Mouse (Mus musculus) urinary bladder, adult 2 months (tissue): ENCODE data around the gene Slc25a27. TPM values are rescaled to one million over a fixed set of nuclear protein-coding genes. Genes with fewer than 3 reads are reported as not detected.

Experiments used
- DNase-seq: peaks from one replicate; pipeline ENCODE4 v3.0.0; 2022; ENCODE audit warnings: low spot score
- polyA plus RNA-seq: library from polyadenylated mRNA; depleted of rRNA; stranded (reverse); fragments of >200 nt; gene quantifications from 2 replicates; pipeline ENCODE4 v1.2.3, GENCODE M21; 2012; rRNA removed

Gene Slc25a27
- 11.2 and 12.3 TPM in 2 replicates for polyA plus RNA-seq

- DNase-seq, result peak; percentile 78
Observed at GRCm38 (mm10) chr17:43666576-43667289, at the start of gene Slc25a27. Gene Slc25a27 (minus strand): TSS chr17:43667214.

DNA sequence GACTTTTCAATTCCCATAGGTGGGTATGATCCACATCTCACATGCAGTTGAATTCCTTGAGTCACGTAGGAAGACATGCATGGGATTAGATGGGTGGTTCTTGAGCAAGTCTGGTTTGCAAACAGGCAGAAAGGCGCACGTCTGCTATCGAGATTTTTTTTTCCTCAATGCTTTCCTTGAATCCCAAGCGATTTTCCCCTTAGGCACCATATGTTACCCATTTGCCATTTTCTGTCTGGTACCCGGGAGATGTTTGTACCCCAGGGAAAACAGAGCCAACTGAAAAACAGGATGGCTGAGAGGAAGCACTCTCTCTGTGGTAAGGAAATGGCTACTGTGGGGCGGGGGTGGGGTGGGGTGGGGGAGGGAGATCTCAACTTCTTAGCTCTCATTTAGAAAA is 49.6 kb upstream of the Slc25a27 start:
- DNase-seq, result no peak

- no peak for DNase-seq
Observed at GRCm38 (mm10) chr17:43714191-43714590, 47.2 kb upstream of the Slc25a27 start.

DNA sequence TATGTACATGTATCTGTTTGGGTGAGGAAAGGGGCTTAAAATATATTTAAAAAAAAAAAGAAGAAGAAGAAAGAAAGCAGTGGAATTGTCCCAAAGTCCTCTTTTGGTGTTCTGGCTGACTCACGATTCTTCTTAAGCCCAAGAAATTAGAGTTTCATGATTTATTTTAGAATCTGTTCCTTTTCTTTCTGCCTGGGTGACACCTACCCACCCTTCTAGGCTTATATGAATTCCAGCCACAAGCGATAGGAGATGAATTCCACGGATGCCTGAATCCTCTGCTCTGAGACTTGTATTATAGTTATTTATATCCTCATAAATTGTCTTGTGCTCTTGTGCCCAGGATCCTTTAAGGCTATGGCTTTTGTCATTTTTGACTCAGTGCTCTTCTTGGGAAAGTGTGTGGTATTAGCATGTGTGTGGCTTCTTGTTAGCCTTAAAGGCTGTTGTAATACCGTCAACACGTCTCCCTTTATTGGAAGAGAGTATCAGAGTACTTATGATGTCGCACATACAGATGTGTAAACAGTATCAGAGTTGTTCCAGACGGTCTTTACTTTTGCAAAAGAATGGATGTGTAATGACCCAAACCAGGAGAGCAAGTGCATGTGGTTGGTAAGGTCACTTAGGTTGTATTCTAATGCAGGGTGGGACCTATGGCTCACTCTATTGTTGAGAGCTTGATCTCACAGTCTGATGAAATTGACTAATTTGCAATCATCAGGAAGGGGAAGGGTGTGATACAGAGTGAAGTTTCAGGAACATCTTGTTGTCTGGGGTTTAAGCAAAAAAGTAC is 44.7 kb upstream of the Slc25a27 start:
- DNase-seq, result no peak

- DNase-seq, result no peak
Observed at GRCm38 (mm10) chr17:43707254-43707653, 40.2 kb upstream of the Slc25a27 start.

DNA sequence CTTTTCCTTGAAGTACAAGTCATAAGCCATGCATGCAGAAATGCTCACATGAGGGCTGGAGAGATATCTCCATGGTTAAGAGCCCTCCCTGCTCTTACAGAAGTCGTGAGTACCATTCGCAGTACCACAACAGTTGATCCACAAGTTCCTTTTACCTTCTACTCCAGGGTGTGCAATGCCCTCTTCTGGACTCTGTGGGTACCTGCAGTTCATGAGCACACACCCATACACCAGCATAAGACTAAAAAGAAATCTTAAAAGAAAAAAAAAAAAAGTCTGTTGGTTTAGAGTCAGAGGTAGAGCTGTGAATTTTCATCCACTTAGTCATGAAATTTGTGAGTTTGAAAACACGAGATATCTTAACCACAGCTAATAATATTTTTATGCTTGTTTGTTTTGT is 39.7 kb upstream of the Slc25a27 start:
- DNase-seq, result no peak

DNA sequence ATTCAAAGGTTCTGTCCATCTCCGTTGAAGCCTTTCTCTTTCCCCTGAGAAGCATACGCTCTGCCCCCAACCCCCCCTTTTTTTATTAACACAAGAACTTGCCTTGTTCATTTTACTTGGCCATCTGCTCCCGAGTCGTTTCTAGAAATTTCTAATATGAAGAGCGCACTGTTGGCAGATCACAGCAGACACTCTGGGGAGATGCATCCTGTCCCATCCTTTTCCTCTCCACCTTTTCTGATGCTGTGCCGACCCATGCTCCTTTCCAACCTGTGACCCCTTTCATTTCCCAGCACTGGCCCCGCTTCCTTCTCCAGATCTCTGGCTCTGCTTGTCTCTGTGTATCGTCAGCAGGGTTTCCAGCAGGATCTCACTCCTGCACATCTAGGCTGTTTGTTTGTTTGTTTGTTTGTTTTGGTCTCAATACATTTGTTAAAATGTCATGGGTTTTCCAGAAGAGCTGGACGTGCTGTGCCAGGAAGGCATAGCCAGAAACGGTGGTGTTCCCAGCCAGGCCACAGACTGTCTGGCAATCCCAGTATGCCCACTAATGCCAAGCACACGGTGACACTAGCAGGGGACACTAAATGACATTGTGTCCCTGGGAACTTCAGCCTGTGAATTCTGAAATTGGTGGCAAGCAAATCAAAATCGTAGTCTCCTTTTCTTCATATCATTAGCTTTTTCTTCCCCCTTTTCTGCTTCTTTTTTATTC is 37.4 kb upstream of the Slc25a27 start:
- DNase-seq, result no peak

- DNase-seq, result no peak
Observed at GRCm38 (mm10) chr17:43701060-43701459, 34.0 kb upstream of the Slc25a27 start.

DNA sequence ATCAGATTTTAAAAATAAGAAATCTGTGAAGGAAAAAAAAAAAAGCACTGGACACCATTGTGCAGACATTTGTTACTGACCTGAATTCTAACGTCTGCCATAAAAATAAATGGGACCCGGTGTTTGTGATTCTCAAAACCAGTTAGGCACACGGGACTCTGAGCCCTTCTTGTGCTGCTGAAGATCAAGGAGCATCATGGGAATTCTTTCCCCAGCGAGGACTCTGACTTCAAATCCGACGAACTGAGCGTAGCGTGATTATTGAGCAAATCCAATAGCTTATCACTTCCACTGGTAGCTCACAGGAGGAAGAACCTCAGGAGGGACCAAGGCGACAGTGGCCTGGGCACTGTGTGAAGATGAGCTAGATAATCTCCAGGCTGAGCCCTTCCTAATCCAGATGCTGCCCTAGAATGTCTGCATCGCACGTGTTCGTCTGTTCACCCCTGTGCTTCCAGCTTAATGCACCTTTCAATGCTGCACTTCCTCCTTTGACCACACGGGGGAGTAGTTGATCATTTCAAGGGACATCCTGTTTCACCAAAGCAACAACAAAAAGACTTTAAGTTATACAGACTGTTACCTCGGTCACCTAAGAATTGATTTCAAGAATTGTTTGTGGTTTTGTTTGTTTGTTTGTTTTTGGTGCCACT is 32.1 kb upstream of the Slc25a27 start:
- peak; percentile 30 for DNase-seq

- no peak for DNase-seq
Observed at GRCm38 (mm10) chr17:43689591-43689990, 22.6 kb upstream of the Slc25a27 start.

DNA sequence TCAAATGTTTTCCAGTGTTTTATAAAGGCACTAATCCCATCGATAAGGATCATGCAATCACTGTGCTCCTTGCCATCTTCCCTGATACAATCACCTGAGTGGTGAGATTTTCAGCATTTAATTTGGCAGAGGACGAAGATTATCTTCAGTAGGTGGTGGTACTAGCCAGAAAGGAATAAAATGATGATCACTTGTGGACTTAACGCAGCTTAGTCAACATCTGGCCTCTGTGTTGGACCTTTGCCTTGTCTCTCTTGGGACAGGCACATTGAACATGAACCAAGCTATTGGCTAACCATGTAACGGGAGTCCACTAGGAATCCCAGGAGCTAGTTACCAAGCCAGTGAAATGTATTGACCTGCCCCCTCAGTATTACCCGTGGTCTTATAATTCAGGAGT is 17.6 kb upstream of the Slc25a27 start:
- DNase-seq, result no peak

DNA sequence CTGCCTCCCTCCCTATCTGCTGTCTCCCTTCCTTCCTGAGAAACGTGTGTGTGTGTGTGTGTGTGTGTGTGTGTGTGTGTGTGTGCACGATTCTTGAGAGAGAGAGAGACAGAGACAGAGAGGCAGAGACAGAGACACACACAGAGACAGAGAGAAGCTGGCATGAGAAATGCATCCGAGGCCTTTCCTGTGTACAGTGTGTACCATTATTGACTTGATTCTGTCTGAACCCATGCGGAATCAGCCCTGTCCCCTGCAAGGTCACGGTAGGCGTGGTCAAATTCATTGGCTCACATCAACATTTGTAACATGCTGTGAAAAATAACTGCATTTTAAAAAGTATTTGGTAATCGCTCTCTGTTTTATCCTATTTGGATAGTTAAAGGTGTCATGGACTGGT is 17.1 kb upstream of the Slc25a27 start:
- DNase-seq, result no peak

DNA sequence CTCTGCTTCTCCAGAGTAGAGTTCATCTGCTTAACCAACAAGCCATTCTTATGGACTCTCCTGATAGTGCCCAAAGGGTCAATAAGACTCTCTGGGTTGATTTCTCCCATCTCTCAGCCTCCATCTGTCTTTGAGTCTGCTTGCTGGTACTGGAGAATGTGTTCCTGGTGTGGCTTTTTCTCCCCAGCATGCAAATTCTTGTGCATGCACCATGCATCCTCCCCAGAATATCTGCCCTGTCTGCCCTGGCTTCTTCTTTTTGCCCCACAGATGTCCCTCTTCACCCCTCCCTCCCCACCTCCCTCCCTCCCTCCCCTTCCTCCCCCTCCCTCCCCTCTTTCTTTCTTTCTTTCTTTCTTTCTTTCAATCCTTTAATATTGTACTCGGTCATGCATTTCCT is 10.3 kb upstream of the Slc25a27 start:
- DNase-seq, result no peak

GRCm38 (mm10) chr17:43676241-43676640 is 9.2 kb upstream of the Slc25a27 start:
- no peak for DNase-seq

GRCm38 (mm10) chr17:43675228-43675627 is 8.2 kb upstream of the Slc25a27 start:
- DNase-seq, result no peak

DNA sequence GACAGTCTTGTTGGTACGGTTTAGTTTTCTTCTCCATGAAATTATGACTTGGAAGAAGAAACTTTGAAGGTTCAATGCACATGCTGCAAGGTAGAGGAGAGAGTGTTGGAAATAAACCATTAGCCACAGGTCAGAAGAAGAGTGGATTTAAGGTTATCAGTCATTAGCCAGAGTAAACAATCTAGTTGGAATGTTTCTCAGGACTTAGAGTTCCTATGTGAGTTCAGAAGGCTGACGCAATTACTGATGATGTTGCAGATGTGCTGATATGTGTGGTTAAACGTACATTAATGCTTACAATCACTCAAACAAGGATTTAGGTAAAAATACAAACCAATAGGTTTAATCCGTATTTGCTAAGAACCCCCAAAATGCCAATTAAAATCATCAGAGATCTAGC is 4.9 kb upstream of the Slc25a27 start:
- no peak for DNase-seq

DNA sequence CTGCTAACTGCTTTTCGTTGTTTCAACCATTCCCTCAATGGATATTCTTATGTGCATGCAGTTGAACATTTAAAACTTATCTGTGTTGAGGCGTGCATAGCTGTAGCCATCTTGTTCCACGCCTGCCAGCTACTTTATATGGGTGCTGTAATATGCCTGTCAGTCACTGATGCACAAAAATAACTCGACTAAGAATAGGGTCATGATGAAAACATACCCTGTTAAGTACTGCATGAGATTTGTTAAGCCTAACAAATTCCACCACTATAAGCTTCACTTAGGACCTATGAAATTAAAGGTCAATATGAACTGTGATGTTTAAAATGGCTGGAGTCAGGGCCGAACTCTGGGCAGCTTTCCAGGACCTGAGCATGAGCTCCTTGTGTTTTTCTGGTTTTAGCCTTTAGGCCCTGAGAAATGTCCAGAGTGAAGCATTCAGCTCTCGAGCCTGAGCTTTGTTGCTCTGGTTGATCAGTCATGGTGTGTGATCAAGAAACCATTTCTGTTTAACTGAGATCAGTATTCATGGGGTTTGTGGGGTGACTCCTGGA is 2.2 kb upstream of the Slc25a27 start:
- no peak for DNase-seq

DNA sequence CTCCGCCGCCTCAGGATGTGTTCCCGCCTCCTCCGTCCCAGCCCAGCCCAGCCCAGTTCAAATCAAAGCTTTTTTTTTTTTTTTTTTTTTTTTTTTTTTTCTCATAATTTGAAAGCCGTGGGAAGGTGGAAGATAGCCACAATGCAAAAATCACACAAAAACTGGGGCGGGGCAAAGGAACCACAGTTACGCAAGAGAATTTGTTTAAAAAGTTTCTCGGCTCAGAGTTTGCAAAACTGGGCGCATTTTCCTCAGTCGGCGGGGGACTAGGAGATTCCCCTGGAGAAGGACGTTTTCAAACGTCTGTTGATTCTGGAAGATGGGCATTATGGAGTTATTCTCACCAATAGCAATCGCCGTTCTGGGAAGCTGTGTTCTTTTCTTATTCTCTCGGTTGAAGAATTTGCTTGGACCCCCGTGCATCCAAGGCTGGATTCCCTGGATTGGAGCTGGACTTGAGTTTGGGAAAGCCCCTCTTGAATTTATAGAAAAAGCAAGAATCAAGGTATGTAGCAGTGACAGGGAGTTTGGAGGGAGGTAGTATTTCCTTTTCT is 353 bp upstream of the Slc25a27 start, which contains the start of gene Cyp39a1:
Gene Cyp39a1, plus strand, starts transcription at position 136 of the 554 bp plus-strand sequence.
- DNase-seq, result no peak

DNA sequence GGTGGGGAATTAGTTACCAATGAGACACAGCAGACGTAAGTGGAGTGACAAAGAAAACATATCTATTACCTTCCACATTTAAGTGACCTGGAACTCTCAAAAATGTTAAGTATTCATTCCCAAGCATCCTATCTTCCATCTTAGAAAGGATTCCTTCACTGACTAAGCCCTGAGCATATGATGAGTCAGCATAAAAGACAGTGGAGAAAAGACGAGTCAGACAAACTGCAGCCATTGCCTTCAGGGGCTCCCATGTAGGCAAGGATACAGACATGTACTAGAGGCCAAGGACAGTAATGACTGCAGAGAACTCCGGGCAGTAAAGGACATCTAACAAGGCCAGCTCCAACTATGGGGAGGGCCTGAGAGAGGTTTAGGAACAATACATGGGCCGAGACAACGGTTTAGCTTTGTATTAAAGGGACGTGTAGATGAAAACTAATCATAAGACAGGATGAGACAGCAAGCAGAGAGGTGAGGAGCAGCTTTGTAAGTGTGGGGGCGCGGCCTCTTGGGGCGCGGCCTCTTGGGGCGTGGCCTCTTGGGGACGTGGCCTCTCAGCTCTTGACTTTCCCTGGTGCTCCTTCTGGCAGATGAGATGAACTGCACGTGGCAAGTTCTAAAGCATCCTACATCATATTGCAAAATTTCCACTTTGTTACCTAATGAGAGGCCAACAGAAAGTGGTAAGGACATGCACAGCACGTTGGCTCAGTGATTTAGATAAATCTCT is 15.5 kb downstream of the Slc25a27 start:
- DNase-seq, result no peak

GRCm38 (mm10) chr17:43649641-43650436 is 17.2 kb downstream of the Slc25a27 start:
- no peak for DNase-seq
